Mouse (Mus musculus): ENCODE data around the gene Bpifb1.

DNA sequence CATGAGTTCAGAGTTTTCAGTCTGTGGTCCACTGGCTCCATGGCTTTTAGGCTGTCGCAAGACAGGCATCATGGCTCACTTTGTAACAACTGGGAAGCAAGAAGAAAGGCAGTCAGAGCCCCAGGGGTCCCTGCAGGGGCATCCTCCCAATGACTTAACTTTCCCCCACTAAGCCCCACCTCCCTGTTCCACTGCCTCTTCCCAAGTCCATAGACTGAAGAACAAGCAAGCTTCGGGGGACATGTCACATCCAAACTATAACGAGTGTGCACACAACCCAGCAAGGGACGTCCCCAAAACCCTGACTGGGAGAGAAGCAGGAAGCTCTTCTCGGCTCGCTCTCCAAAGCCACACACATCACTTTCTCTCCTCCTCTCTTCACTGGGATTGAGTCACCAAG is 19.0 kb upstream of the Bpifb1 start:
- TF ChIP-seq POLR2A (IDR thresholded peaks at IDR 0.05; ENCODE audit: extremely low read depth, insufficient read depth, low read length): no peak
- TF ChIP-seq CTCF (IDR thresholded peaks at IDR 0.05; ENCODE audit: low read depth, low read length): no peak
